Mouse (Mus musculus) lung, adult 2 months (tissue): ENCODE data around the gene Ptges2.

ENCODE experiments used
- CTCF ChIP-seq: fragments of 200-500 bp; IDR thresholded peaks from 2 replicates; pipeline ENCODE4 v1.5.1; 2011; ENCODE audit warnings: mild to moderate bottlenecking, low read length, control low read depth; ENCODE audit not compliant: insufficient read depth
- POLR2A ChIP-seq: fragments of 200-500 bp; IDR thresholded peaks from 2 replicates; pipeline ENCODE4 v1.6.1; 2011; ENCODE audit warnings: low read depth, mild to moderate bottlenecking, control low read depth, low read length, borderline replicate concordance; ENCODE audit errors: extremely low read depth

- TF ChIP-seq CTCF: no peak
- TF ChIP-seq POLR2A: no peak
These were observed 4.8 kb upstream of the Ptges2 start for GRCm38 (mm10) chr2:32390871-32391270.
